Mouse (Mus musculus) heart, embryonic 15.5 days (tissue): ENCODE measurements at regions not wholly inside any gene's neighbourhood (a gene's known extent, or its start where the extent isn't known, plus 50 kb on each side); places are given as distances from the start of the nearest gene placed in this dataset.

ENCODE experiments used
- ATAC-seq: fragments of 200-750 bp; cut with Nextera tagmentation; replicated peaks from 2 replicates; pipeline ENCODE4 v1.8.0; 2017; ENCODE audit warnings: low read depth, moderate TSS enrichment; ENCODE audit not compliant: insufficient number of reproducible peaks, insufficient read depth, low FRiP score
- H3K27ac ChIP-seq: fragments of 300-500 bp; sonication (generic); 2 replicates; pipeline ENCODE4 v1.5.1; 2015; ENCODE audit warnings: mild to moderate bottlenecking, inconsistent platforms
- H3K27me3 ChIP-seq: fragments of 300-500 bp; sonication (generic); 2 replicates; pipeline ENCODE4 v1.6.1; 2015; ENCODE audit warnings: inconsistent platforms
- H3K36me3 ChIP-seq: fragments of 300-500 bp; sonication (generic); 2 replicates; pipeline ENCODE4 v1.6.1; 2015; ENCODE audit warnings: mild to moderate bottlenecking, inconsistent platforms
- H3K4me1 ChIP-seq: fragments of 300-500 bp; sonication (generic); replicated peaks from 2 replicates; pipeline ENCODE4 v1.6.1; 2015; ENCODE audit warnings: inconsistent platforms
- H3K4me2 ChIP-seq: fragments of 300-500 bp; sonication (generic); 2 replicates; pipeline ENCODE4 v1.6.1; 2015; ENCODE audit warnings: inconsistent platforms, mild to moderate bottlenecking, moderate library complexity
- H3K4me3 ChIP-seq: fragments of 300-500 bp; sonication (generic); 2 replicates; pipeline ENCODE4 v1.5.1; 2015; ENCODE audit warnings: mild to moderate bottlenecking, inconsistent platforms
- H3K9ac ChIP-seq: fragments of 300-500 bp; sonication (generic); 2 replicates; pipeline ENCODE4 v1.6.1; 2015; ENCODE audit warnings: mild to moderate bottlenecking, inconsistent platforms
- H3K9me3 ChIP-seq: fragments of 300-500 bp; sonication (generic); replicated peaks from 2 replicates; pipeline ENCODE4 v1.6.1; 2016; ENCODE audit warnings: inconsistent platforms
- WGBS: fragments of 180-500 bp; shearing (Covaris S2); methylation state at CpG from one replicate; pipeline ENCODE4 v1.1.7; 2015; ENCODE audit warnings: mixed read lengths; 5-methylcytosine and 5-hydroxymethylcytosine counted together

- no peak for ATAC-seq
- Histone ChIP-seq H3K9ac (no peak overlapping the region), H3K4me3 (no peak overlapping the region), H3K9me3 (no peaks in the 10 kb centered on the region), H3K4me1 (peaks cover 31% of the 10 kb centered on the region), H3K36me3 (no peaks in the 10 kb centered on the region), H3K27ac (no peak overlapping the region), H3K4me2 (no peak overlapping the region), H3K27me3 (peaks cover 92% of the 10 kb centered on the region)
- WGBS, result 8% methylated on average over 9 of the region's 9 CpGs
Observed at GRCm38 (mm10) chr3:17789454-17790196, 158.6 kb upstream of the Cypt12 start.

DNA sequence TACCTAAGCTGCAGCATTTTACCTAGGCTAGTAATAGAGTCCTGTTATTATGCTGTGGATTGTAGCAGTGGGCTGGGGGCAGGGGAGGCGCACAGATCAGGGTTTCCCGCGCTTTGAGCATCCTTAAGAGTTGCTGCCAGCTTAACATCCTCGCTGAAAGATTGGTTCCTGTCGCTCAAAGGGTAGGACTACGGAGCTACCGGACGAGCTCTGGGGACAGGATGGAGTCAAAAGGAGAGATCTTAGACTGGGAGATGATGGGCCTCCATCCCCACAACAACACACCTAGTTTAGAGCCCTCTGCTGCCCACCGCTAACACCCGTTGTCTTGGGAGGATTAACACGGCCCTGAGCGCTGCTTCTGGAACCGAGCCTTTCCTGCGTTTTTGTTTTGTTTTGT is 157.9 kb upstream of the Cypt12 start:
- Histone ChIP-seq H3K27ac (no peak overlapping the region), H3K4me2 (no peak overlapping the region), H3K27me3 (peaks cover 95% of the 10 kb centered on the region), H3K4me3 (no peak overlapping the region), H3K4me1 (peaks cover 34% of the 10 kb centered on the region), H3K9me3 (no peaks in the 10 kb centered on the region), H3K36me3 (no peaks in the 10 kb centered on the region), H3K9ac (no peak overlapping the region)
- no peak for ATAC-seq
- under 1% methylated on average over 14 of the region's 14 CpGs for WGBS

GRCm38 (mm10) chr3:17790816-17791215 is 157.4 kb upstream of the Cypt12 start:
- Histone ChIP-seq H3K4me2 (no peak overlapping the region), H3K4me1 (peaks cover 31% of the 10 kb centered on the region), H3K27me3 (peaks cover 95% of the 10 kb centered on the region), H3K9me3 (no peaks in the 10 kb centered on the region), H3K4me3 (no peak overlapping the region), H3K9ac (no peak overlapping the region), H3K27ac (no peak overlapping the region), H3K36me3 (no peaks in the 10 kb centered on the region)
- WGBS, result 4% methylated on average over 12 of the region's 12 CpGs
- ATAC-seq, result no peak

- peaks cover 95% of the 10 kb centered on the region for H3K27me3 ChIP-seq
- H3K4me3 ChIP-seq, result no peak overlapping the region
- no peaks in the 10 kb centered on the region for H3K9me3 ChIP-seq
- H3K4me1 ChIP-seq, result peaks cover 23% of the 10 kb centered on the region
- no peak overlapping the region for H3K4me2 ChIP-seq
- WGBS, result 19% methylated on average over 8 of the region's 8 CpGs
- H3K36me3 ChIP-seq, result no peaks in the 10 kb centered on the region
- ATAC-seq, result no peak
- H3K9ac ChIP-seq, result no peak overlapping the region
- H3K27ac ChIP-seq, result no peak overlapping the region
Observed at GRCm38 (mm10) chr3:17791381-17792320, 156.6 kb upstream of the Cypt12 start.

DNA sequence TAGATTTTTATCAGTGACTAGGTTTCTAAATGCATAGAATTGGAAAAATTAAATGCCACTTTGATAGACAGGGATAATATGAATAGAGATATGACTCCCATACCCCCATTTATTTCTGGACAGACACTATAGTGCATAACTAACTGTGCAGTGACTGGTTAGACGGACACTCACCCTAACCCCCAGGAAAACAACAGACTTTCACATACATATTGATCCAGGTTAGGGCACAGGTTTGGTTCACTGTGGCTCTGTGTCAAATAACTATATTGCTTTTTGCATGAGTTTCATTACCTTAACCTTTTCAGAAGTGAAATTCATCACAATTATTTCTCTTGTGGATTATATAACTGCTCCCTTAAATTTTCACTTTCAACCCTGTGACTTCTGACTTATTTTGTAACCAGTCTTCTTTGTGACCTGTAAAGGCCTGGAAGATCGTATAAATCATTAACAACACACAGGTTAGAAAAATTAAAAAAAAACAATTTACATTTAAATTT is 155.6 kb upstream of the Cypt12 start:
- no peak for ATAC-seq
- H3K36me3 ChIP-seq, result no peaks in the 10 kb centered on the region
- no peak overlapping the region for H3K27ac ChIP-seq
- no peak overlapping the region for H3K4me2 ChIP-seq
- H3K9ac ChIP-seq, result no peak overlapping the region
- H3K27me3 ChIP-seq, result peaks cover 92% of the 10 kb centered on the region
- H3K4me1 ChIP-seq, result peaks cover 17% of the 10 kb centered on the region
- WGBS, result 26% methylated on average over 2 of the region's 2 CpGs
- H3K4me3 ChIP-seq, result no peak overlapping the region
- H3K9me3 ChIP-seq, result no peaks in the 10 kb centered on the region

DNA sequence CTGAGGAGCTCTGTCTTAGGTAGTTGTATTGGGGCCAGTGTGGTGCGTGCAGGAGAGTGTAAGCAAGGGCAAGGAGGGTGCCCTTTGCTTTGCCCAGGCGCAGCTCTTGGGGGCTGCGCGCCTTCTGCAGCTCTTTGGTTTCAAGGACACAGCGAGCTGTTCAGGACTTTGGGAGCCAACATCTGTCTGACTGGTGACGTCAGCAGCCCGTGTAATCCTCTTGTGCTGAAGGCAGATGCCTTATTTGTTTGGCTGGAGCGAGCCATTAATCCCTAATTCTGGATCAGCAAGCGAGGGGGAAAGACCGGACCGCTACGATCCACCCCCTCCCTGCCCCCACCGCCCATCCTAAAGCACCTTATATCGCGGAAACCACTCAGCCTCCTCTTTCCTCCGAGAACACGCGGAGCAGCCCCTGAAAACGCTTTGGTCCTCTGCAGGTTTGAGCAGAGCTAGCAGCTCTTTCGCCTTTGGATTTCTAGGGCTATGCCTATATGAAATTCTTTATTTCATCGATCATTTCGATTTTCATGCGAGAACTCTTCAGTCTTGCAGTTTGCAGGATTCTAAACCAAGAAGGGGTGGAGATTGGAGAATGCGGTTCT is 154.5 kb upstream of the Cypt12 start:
- Histone ChIP-seq H3K9me3 (no peaks in the 10 kb centered on the region), H3K9ac (no peak overlapping the region), H3K27me3 (peaks cover 88% of the 10 kb centered on the region), H3K4me1 (peaks cover 17% of the 10 kb centered on the region), H3K36me3 (no peaks in the 10 kb centered on the region), H3K4me3 (peak overlapping the region; percentile 38), H3K27ac (no peak overlapping the region), H3K4me2 (peak overlapping the region; percentile 58)
- no peak for ATAC-seq
- 1% methylated on average over 24 of the region's 24 CpGs for WGBS

DNA sequence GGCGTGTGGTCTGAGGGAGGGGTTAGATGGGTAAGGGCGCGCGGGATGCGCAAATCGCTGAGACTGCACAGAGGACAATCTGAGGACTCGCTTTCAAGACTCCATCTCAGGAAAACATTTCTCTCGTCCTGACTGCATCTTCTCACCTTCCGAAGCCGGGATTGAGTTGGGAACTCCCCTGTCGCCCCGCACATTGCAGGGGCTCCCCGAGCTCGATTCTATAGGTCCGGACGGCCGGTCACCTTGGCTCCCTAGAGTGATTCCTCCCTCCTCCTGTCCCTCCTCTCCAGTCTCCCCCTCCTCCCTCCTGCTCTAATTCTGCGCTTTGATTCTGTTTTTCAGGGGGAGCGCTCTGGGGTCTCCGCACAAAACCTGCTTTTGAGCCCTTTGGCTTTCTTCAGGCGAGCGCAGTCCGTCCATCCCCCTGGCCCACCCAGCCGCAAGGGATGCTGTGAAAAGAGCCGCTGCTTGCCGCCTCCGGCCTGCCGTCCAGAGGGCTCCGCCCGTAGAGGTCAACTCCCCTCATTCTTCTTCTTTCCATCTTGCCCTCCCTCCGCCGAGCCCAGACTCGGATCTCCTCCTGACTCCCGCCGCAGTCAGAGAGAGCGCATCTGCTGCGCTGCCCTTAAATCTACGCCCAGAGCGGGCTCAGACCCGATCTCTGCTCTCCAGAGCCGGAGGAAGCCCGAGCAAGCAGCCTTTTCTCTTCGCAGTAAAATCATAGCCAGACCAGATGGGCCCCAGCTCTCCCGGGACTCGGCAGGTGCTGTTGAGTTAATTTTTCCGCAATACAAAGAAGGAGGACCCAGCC is 153.8 kb upstream of the Cypt12 start:
- peak overlapping the region; percentile 38 for H3K4me3 ChIP-seq
- under 1% methylated on average over 46 of the region's 46 CpGs for WGBS

DNA sequence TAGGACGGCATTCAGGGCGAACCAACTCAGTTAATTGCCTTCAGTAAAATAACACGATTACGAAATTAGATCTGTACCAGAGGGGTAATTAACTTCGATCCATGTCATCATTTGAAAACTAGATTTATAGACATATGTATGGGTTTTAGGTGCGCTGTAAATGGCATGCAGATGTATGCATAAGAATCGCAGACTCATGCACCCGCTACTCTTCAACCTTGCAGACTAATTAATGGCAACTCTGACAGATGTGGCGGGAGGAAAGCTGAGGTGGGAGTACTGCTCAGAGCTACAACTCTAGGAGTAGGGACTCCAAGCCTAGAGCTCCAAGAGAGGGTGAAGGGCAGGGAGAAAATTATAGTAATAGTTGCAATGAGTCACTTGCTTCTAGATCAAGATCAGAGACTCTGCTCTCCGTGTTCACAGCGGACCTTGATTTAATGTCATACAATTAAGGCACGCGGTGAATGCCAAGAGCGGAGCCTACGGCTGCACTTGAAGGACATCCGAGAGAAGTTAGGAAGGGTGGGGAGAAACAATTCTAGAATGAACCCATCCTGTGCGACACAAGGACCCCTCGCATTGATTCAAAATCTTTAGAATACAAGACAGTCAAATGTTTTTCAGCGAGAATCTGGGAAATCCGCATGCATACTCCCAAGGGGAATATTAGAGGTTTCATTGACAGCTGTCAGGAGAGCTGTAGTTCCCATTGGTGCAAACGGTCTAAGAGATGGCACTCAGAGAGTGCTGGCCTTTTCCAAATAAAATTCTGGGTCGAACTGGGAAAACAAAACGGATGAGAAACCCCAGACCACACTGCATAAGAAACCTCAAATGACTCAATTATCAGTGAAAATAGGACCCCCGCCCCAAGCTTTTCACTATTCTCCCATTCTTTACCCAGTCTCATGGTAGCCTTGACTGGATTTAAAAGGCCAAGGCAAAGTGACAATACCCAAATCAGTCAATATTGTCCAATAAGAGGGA is 152.6 kb upstream of the Cypt12 start:
- Histone ChIP-seq H3K36me3 (no peaks in the 10 kb centered on the region), H3K9ac (no peak overlapping the region), H3K27ac (no peak overlapping the region), H3K9me3 (no peaks in the 10 kb centered on the region), H3K27me3 (peaks cover 72% of the 10 kb centered on the region), H3K4me3 (peak overlapping the region; percentile 38; the same call in 1 of the 2 replicates), H3K4me2 (no peak overlapping the region), H3K4me1 (peaks cover 17% of the 10 kb centered on the region)
- ATAC-seq, result no peak
- WGBS, result 7% methylated on average over 24 of the region's 24 CpGs

More for the DNA sequence above, 153.8 kb upstream of the Cypt12 start:
- Histone ChIP-seq H3K9ac (no peak overlapping the region), H3K4me1 (peaks cover 17% of the 10 kb centered on the region), H3K9me3 (no peaks in the 10 kb centered on the region), H3K27me3 (peaks cover 82% of the 10 kb centered on the region), H3K27ac (no peak overlapping the region), H3K4me2 (peak overlapping the region; percentile 58), H3K36me3 (no peaks in the 10 kb centered on the region)
- ATAC-seq, result no peak

DNA sequence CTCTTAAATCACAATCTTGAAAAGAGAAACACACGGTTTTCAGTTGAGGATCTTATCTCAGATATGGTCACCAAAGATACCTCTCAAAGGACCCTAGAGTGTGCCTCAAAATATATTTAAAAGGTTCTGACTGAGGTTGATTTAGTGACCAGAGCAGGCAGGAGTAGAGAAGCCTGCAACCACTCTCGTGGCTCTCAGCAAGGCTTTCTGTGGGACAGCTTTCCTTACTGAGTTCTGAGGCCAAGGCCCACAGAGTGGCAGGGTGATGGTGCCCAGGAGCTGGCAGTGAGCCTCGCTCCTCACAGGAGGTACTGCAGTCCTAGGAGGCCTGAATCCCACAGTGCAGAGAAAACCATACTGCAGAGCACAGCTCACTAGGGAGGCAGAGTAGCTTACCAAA is 151.4 kb upstream of the Cypt12 start:
- Histone ChIP-seq H3K36me3 (no peaks in the 10 kb centered on the region), H3K4me3 (no peak overlapping the region), H3K9ac (no peak overlapping the region), H3K27ac (no peak overlapping the region), H3K4me1 (peaks cover 15% of the 10 kb centered on the region), H3K4me2 (no peak overlapping the region), H3K27me3 (peaks cover 61% of the 10 kb centered on the region), H3K9me3 (no peaks in the 10 kb centered on the region)
- ATAC-seq, result no peak
- 13% methylated on average over 3 of the region's 3 CpGs for WGBS

DNA sequence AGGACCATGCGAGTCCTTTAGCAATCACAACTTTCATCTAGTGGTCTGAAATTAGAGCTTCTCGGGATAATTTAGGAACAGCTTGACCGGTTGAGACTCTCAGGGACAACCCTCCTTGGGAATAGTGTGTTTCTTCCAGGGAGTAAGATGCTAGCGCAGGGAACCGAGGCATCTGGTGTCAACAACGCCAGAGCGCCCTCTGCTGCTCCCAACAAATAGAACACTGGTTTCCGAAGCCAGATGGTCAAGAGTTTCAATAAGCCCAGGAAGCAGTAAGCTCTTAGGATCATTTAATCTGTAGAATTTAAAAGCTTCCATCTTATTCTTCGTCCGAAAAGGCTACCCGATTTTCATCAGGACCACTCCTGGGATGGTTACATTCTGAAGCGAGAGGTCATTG is 149.8 kb upstream of the Cypt12 start:
- Histone ChIP-seq H3K4me2 (no peak overlapping the region), H3K27me3 (peaks cover 47% of the 10 kb centered on the region), H3K9ac (no peak overlapping the region), H3K4me3 (no peak overlapping the region), H3K4me1 (peaks cover 15% of the 10 kb centered on the region), H3K36me3 (no peaks in the 10 kb centered on the region), H3K27ac (no peak overlapping the region), H3K9me3 (no peaks in the 10 kb centered on the region)
- WGBS, result 6% methylated on average over 12 of the region's 12 CpGs
- ATAC-seq, result no peak
